Mouse (Mus musculus): ENCODE data around the gene Kcnb1.

DNA sequence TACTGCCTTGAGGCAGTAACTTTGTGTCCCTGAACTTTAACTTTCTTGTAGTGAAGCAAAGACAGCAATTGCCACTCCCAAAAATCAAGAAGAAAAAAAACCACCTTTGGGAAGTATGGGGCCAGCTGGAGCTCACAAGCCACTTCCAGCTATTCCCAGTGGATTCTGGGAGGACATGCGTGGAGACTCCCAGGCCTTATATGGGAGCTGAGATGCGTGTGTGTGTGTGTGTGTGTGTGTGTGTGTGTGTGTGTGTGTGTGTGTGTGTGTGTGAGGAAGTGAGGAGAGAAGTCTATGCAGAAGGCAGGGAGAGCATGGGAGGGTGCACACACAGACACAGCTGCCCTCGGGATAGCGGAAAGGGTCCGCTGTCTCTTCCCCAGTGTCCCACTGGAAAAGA lies 62.6 kb downstream of the Kcnb1 start:
- TF ChIP-seq POLR2A (IDR thresholded peaks at IDR 0.05; ENCODE audit: borderline replicate concordance, low read depth, low read length) (no peak), CTCF (IDR thresholded peaks at IDR 0.05; ENCODE audit: low read depth, low read length) (no peak)
